ENCODE assay signal across 30 mouse cellular contexts in genomic region chr8:119360686-119361295, GRCm38 (mm10). TPM values are rescaled to one million over a fixed set of nuclear protein-coding genes. Genes with fewer than 3 reads are reported as not detected.
DNase-seq lines count a peak whose midpoint lies in the region; ATAC-seq and TF ChIP-seq lines count a peak whose summit lies in the region.
"Had no signal": no experiment of that assay in that cellular context is flagged by ENCODE, and none has a peak within 500 bp of the region (broad histone marks: within the 10 kb centered on the region; RNA-seq: fewer than 3 reads in every experiment).

No protein-coding gene starts in this region.

- no peaks in the 10 kb centered on the region for H3K9me3 ChIP-seq in lung, postnatal 0 days (ENCODE audit: low read length)
- no peaks in the 10 kb centered on the region for H3K9me3 ChIP-seq in stomach, embryonic 14.5 days (ENCODE audit: control insufficient read depth, low read depth, low read length)
- H3K9me3 ChIP-seq: embryonic facial prominence, embryonic 13.5 days; forebrain, embryonic 13.5 days; G1E; kidney, embryonic 15.5 days; limb, embryonic 12.5 days; megakaryocyte, embryonic 14.5 days; neural tube, embryonic 15.5 days; stomach, embryonic 15.5 days had no signal

- no peaks in the 10 kb centered on the region for H3K36me3 ChIP-seq in lung, postnatal 0 days (ENCODE audit: insufficient read depth, low read length)
- no peaks in the 10 kb centered on the region for H3K36me3 ChIP-seq in stomach, embryonic 14.5 days (ENCODE audit: control insufficient read depth, insufficient read depth, low read length)
- H3K36me3 ChIP-seq: embryonic facial prominence, embryonic 13.5 days; G1E; kidney, embryonic 15.5 days; limb, embryonic 12.5 days; neural tube, embryonic 15.5 days; stomach, embryonic 15.5 days had no signal

- DNase-seq in cerebellum, postnatal 10 days: peak; percentile 36 to 54
- no peak for DNase-seq in cerebellum, adult 18-20 months
- DNase-seq in A20 (ENCODE audit: low read depth, low spot score): peak; percentile 36
- DNase-seq in lung, postnatal 0 days (ENCODE audit: low spot score): peak; percentile 68
- DNase-seq in urinary bladder, adult 18-20 months (ENCODE audit: low spot score in 2 of 2): no peak
- no peak for DNase-seq in kidney, adult 9 months
- DNase-seq: B cell, adult 2 months; cerebellum, adult 11 months; gastrocnemius, adult 2 months; kidney, postnatal 36 days; layer of hippocampus, postnatal 36 days; liver, postnatal 0 days; right cerebral cortex, adult 18-20 months; right cerebral cortex, postnatal 4 days; thymus, adult 2 months; thymus, postnatal 4 days had no signal

- no peak overlapping the region for H3K9ac ChIP-seq in lung, postnatal 0 days (replicated peaks; ENCODE audit: low read depth)
- H3K9ac ChIP-seq in stomach, embryonic 14.5 days (replicated peaks; ENCODE audit: low read depth, low read length): no peak overlapping the region
- H3K9ac ChIP-seq: embryonic facial prominence, embryonic 13.5 days; forebrain, embryonic 13.5 days; kidney, embryonic 15.5 days; limb, embryonic 12.5 days; liver, postnatal 0 days; neural tube, embryonic 15.5 days; stomach, embryonic 15.5 days had no signal

- no peak overlapping the region for H3K4me3 ChIP-seq in lung, postnatal 0 days (ENCODE audit: low read depth, low read length)
- no peak overlapping the region for H3K4me3 ChIP-seq in stomach, embryonic 14.5 days (ENCODE audit: low read depth, low read length)
- H3K4me3 ChIP-seq: embryonic facial prominence, embryonic 13.5 days; erythroblast, embryonic 14.5 days; forebrain, embryonic 13.5 days; gastrocnemius, adult 2 months; kidney, embryonic 15.5 days; limb, embryonic 12.5 days; megakaryocyte, embryonic 14.5 days; neural tube, embryonic 15.5 days; stomach, embryonic 15.5 days had no signal

- H3K4me1 ChIP-seq in lung, postnatal 0 days (ENCODE audit: insufficient read depth, low read depth, low read length): no peaks in the 10 kb centered on the region
- 0 out of 2 replicates have a peak, but pooled peaks cover 3% of the 10 kb centered on the region for H3K4me1 ChIP-seq in stomach, embryonic 14.5 days (ENCODE audit: control insufficient read depth, insufficient read depth, low read length)
- H3K4me1 ChIP-seq: forebrain, embryonic 13.5 days; limb, embryonic 12.5 days; neural tube, embryonic 15.5 days; stomach, embryonic 15.5 days had no signal

- H3K27ac ChIP-seq in lung, postnatal 0 days (ENCODE audit: low read length): no peak overlapping the region
- no peak overlapping the region for H3K27ac ChIP-seq in stomach, embryonic 14.5 days (ENCODE audit: low read length)
- H3K27ac ChIP-seq: embryonic facial prominence, embryonic 13.5 days; forebrain, embryonic 13.5 days; gastrocnemius, adult 2 months; kidney, embryonic 15.5 days; limb, embryonic 12.5 days; neural tube, embryonic 15.5 days; stomach, embryonic 15.5 days had no signal

- TF ChIP-seq EP300 in lung, postnatal 0 days (IDR thresholded peaks at IDR 0.05): no peak

- 22% methylated on average over 8 of the region's 8 CpGs for WGBS in lung, postnatal 0 days
- 33% methylated on average over 8 of the region's 8 CpGs for WGBS in stomach, embryonic 14.5 days

- no peak overlapping the region for H3K4me2 ChIP-seq in lung, postnatal 0 days (replicated peaks; ENCODE audit: low read depth, low read length)
- H3K4me2 ChIP-seq in stomach, embryonic 14.5 days (replicated peaks; ENCODE audit: low read depth, low read length): no peak overlapping the region
- H3K4me2 ChIP-seq: embryonic facial prominence, embryonic 13.5 days; forebrain, embryonic 13.5 days; kidney, embryonic 15.5 days; limb, embryonic 12.5 days; liver, embryonic 11.5 days; neural tube, embryonic 15.5 days; stomach, embryonic 15.5 days had no signal

- ATAC-seq in lung, postnatal 0 days: peak; percentile 67
- peak; percentile 25; the same call in 1 of the 2 replicates for ATAC-seq in stomach, embryonic 14.5 days (ENCODE audit: insufficient number of reproducible peaks, insufficient read depth, low FRiP score, low read depth)
- ATAC-seq: forebrain, embryonic 13.5 days; hindbrain, embryonic 16.5 days; intestine, postnatal 0 days; liver, postnatal 0 days; Patski had no signal

- no peak for TF ChIP-seq CTCF in lung, postnatal 0 days (IDR thresholded peaks at IDR 0.05)

- H3K27me3 ChIP-seq in lung, postnatal 0 days (replicated peaks; ENCODE audit: insufficient read depth, low read length): no peaks in the 10 kb centered on the region
- no peaks in the 10 kb centered on the region for H3K27me3 ChIP-seq in stomach, embryonic 14.5 days (ENCODE audit: control insufficient read depth, insufficient read depth, low read length)
- H3K27me3 ChIP-seq: embryonic facial prominence, embryonic 13.5 days; kidney, embryonic 15.5 days; limb, embryonic 12.5 days; neural tube, embryonic 15.5 days; stomach, embryonic 15.5 days had no signal

RNA-seq across cellular contexts. Expression of gene Hsbp1, which starts 16.5 kb away (rescaled TPM):
- 313 and 315 TPM in 2 replicates for polyA plus RNA-seq in lung, postnatal 0 days (2015; fragmentation: Nextera tagmentation; extraction: Ambion mirVana)
- polyA plus RNA-seq in stomach, embryonic 14.5 days (2014; fragmentation: Nextera tagmentation; extraction: Ambion mirVana): 333 and 341 TPM in 2 replicates

RNA-seq across cellular contexts. Expression of gene Mlycd, which starts 33.9 kb away (rescaled TPM):
- 18.3 and 19.1 TPM in 2 replicates for polyA plus RNA-seq in lung, postnatal 0 days (2015; fragmentation: Nextera tagmentation; extraction: Ambion mirVana)
- 16.7 and 18.7 TPM in 2 replicates for polyA plus RNA-seq in stomach, embryonic 14.5 days (2014; fragmentation: Nextera tagmentation; extraction: Ambion mirVana)

Comparison
In these comparisons a context has a peak if more than half of its experiments do, and no peak if none do; other contexts are left out.
1. DNase-seq: peak in cerebellum, postnatal 10 days (2 of 2), A20 (single experiment) and lung, postnatal 0 days (single experiment); none in cerebellum, adult 18-20 months (0 of 2), urinary bladder, adult 18-20 months (0 of 2) and kidney, adult 9 months (single experiment).